Mouse (Mus musculus) T-helper 2 cell (primary cell): ENCODE results near the gene Sap30.
"Not testable (repeated sequence)": the region's sequence is repeated elsewhere in the genome, so short reads cannot be mapped to it uniquely, and the experiment has no call there.

Experiments
- in situ Hi-C: fragments of 300-600 bp; cut with MboI, MseI; formaldehyde crosslinking; loops from one replicate; pipeline ENCODE4 v1.15.1; 2025; ENCODE audit warnings: high pct_unique_total_duplicates

Sap30 gene

GRCm38 (mm10) chr8:57498847-57499511 lies 11.3 kb upstream of the Sap30 start:
- in situ Hi-C loops = no loop called here

GRCm38 (mm10) chr8:57498494-57498846 lies 10.8 kb upstream of the Sap30 start:
- in situ Hi-C loops = no loop called here

GRCm38 (mm10) chr8:57491873-57492272 lies 4.2 kb upstream of the Sap30 start:
- in situ Hi-C loops = no loop called here

- in situ Hi-C loops = loop anchor here (10.0 kb wide), 1 partner anchor 55 kb away; no protein-coding TSS in a partner anchor
These were observed 2.2 kb upstream of the Sap30 start for GRCm38 (mm10) chr8:57489896-57490295.

GRCm38 (mm10) chr8:57489366-57489765 lies 1.7 kb upstream of the Sap30 start:
- in situ Hi-C loops = loop anchor here (10.0 kb wide), 1 partner anchor 55 kb away; no protein-coding TSS in a partner anchor

GRCm38 (mm10) chr8:57488312-57488765 lies 679 bp upstream of the Sap30 start:
- in situ Hi-C loops = loop anchor here (10.0 kb wide), 1 partner anchor 54 kb away; no protein-coding TSS in a partner anchor

GRCm38 (mm10) chr8:57486491-57487440 lies 894 bp downstream of the Sap30 start:
- in situ Hi-C loops = loop anchor here (10.0 kb wide), 1 partner anchor 52 kb away; no protein-coding TSS in a partner anchor

- in situ Hi-C loops = loop anchor here (10.0 kb wide), 1 partner anchor 46 kb away; no protein-coding TSS in a partner anchor
These were observed 7.1 kb downstream of the Sap30 start for GRCm38 (mm10) chr8:57480606-57481005.

GRCm38 (mm10) chr8:57479700-57480099 lies 8.0 kb downstream of the Sap30 start:
- in situ Hi-C loops = loop anchor here (10.0 kb wide), 1 partner anchor 45 kb away; no protein-coding TSS in a partner anchor

GRCm38 (mm10) chr8:57478406-57478805 lies 9.3 kb downstream of the Sap30 start:
- in situ Hi-C loops = no loop called here

GRCm38 (mm10) chr8:57473751-57474150 lies 13.9 kb downstream of the Sap30 start:
- in situ Hi-C loops = no loop called here

GRCm38 (mm10) chr8:57470863-57471262 lies 16.8 kb downstream of the Sap30 start:
- in situ Hi-C loops = no loop called here

- in situ Hi-C loops = no loop called here
These were observed 19.0 kb downstream of the Sap30 start for GRCm38 (mm10) chr8:57468624-57469023.

GRCm38 (mm10) chr8:57463757-57464156 lies 23.9 kb downstream of the Sap30 start:
- in situ Hi-C loops = no loop called here

- in situ Hi-C loops = no loop called here
These were observed 24.8 kb downstream of the Sap30 start for GRCm38 (mm10) chr8:57462839-57463238.

GRCm38 (mm10) chr8:57457942-57458341 lies 29.7 kb downstream of the Sap30 start:
- in situ Hi-C loops = no loop called here

GRCm38 (mm10) chr8:57457152-57457551 lies 30.5 kb downstream of the Sap30 start:
- in situ Hi-C loops = no loop called here

- in situ Hi-C loops = no loop called here
These were observed 31.9 kb downstream of the Sap30 start, which contains the start of gene Scrg1 for GRCm38 (mm10) chr8:57455765-57456164. TSS of gene Scrg1 (plus strand) at chr8:57455923.

GRCm38 (mm10) chr8:57453361-57453760 lies 34.3 kb downstream of the Sap30 start:
- in situ Hi-C loops = no loop called here

GRCm38 (mm10) chr8:57451896-57452295 lies 35.8 kb downstream of the Sap30 start:
- in situ Hi-C loops = no loop called here

- in situ Hi-C loops = no loop called here
These were observed 36.9 kb downstream of the Sap30 start for GRCm38 (mm10) chr8:57450726-57451125.

GRCm38 (mm10) chr8:57445901-57446300 lies 41.8 kb downstream of the Sap30 start:
- in situ Hi-C loops = not testable (repeated sequence)
